Mouse (Mus musculus) myocyte (in vitro differentiated cells): ENCODE results near the gene Cxcr4. TPM values are rescaled to one million over a fixed set of nuclear protein-coding genes. Genes with fewer than 3 reads are reported as not detected.

Experiments
- H3K27me3 ChIP-seq: one replicate; pipeline ENCODE4 v1.6.1; 2011; ENCODE audit not compliant: control insufficient read depth, insufficient read depth, insufficient read length
- H3K36me3 ChIP-seq: one replicate; pipeline ENCODE4 v1.6.1; 2011; ENCODE audit not compliant: control insufficient read depth, insufficient read depth
- H3K4me2 ChIP-seq: one replicate; pipeline ENCODE4 v1.6.1; 2011; ENCODE audit warnings: low read depth, control low read depth
- H3K4me3 ChIP-seq: one replicate; pipeline ENCODE4 v1.5.1; 2011; ENCODE audit warnings: mild to moderate bottlenecking, control low read depth, moderate library complexity
- H3K79me2 ChIP-seq: one replicate; pipeline ENCODE4 v1.6.1; 2011; ENCODE audit not compliant: control insufficient read depth, insufficient read depth
- H3ac ChIP-seq: one replicate; pipeline ENCODE4 v1.6.1; 2011; ENCODE audit not compliant: control insufficient read depth, insufficient read length
- CEBPB ChIP-seq: IDR thresholded peaks from 2 replicates; pipeline ENCODE4 v1.6.1; 2011; ENCODE audit warnings: mild to moderate bottlenecking, moderate library complexity; ENCODE audit not compliant: poor library complexity, insufficient read depth, severe bottlenecking
- E2F4 ChIP-seq: IDR thresholded peaks from one replicate; pipeline ENCODE4 v1.6.1; 2011; ENCODE audit warnings: mild to moderate bottlenecking, control low read depth, moderate library complexity; ENCODE audit not compliant: insufficient read depth
- MAX ChIP-seq: IDR thresholded peaks from one replicate; pipeline ENCODE4 v1.6.1; 2011; ENCODE audit warnings: low read depth, mild to moderate bottlenecking, control low read depth
- MYOD1 ChIP-seq, 3 experiments: IDR thresholded peaks; one replicate each; pipeline ENCODE4 v1.6.1; 2011; ENCODE audit warnings: control low read depth in 2 of 3, low read depth in 2 of 3, mild to moderate bottlenecking in 2 of 3, moderate library complexity in 1 of 3; ENCODE audit not compliant: insufficient read length in 2 of 3, control insufficient read depth in 1 of 3
- MYOG ChIP-seq, 3 experiments: IDR thresholded peaks; one replicate each; pipeline ENCODE4 v1.6.1; 2011; ENCODE audit warnings: control low read depth in 2 of 3, low read depth in 2 of 3, mild to moderate bottlenecking in 2 of 3; ENCODE audit not compliant: insufficient read length in 2 of 3, control insufficient read depth in 1 of 3, insufficient read depth in 1 of 3
- POLR2A ChIP-seq: IDR thresholded peaks from one replicate; pipeline ENCODE4 v1.6.1; 2011; ENCODE audit warnings: low read depth, mild to moderate bottlenecking, control low read depth, moderate library complexity; ENCODE audit not compliant: insufficient read length
- POLR2AphosphoS2 ChIP-seq: IDR thresholded peaks from one replicate; pipeline ENCODE4 v1.6.1; 2011; ENCODE audit warnings: low read depth, control low read depth; ENCODE audit not compliant: insufficient read length
- REST ChIP-seq: IDR thresholded peaks from one replicate; pipeline ENCODE4 v1.6.1; 2011; ENCODE audit warnings: mild to moderate bottlenecking, control low read depth, moderate library complexity; ENCODE audit not compliant: insufficient read depth, insufficient read length
- SRF ChIP-seq: IDR thresholded peaks from one replicate; pipeline ENCODE4 v1.6.1; 2011; ENCODE audit warnings: low read depth; ENCODE audit not compliant: control insufficient read depth, insufficient read length
- TCF12 ChIP-seq: IDR thresholded peaks from one replicate; pipeline ENCODE4 v1.6.1; 2011; ENCODE audit warnings: mild to moderate bottlenecking, control low read depth; ENCODE audit not compliant: poor library complexity, insufficient read depth, severe bottlenecking
- TCF3 ChIP-seq: IDR thresholded peaks from one replicate; pipeline ENCODE4 v1.6.1; 2011; ENCODE audit warnings: low read depth, control low read depth; ENCODE audit not compliant: insufficient read length
- USF1 ChIP-seq: IDR thresholded peaks from one replicate; pipeline ENCODE4 v1.6.1; 2011; ENCODE audit warnings: low read depth, mild to moderate bottlenecking, control low read depth, moderate library complexity
- polyA plus RNA-seq: library from polyadenylated mRNA; unstranded; fragments of >200 nt; fragmentation: generic; extraction: Trizol; gene quantifications from one replicate; pipeline ENCODE4 v1.2.1, GENCODE M21; 2012; ENCODE audit warnings: missing spikeins

The Cxcr4 gene
- polyA plus RNA-seq, 1 experiment = 5.1 TPM

DNA sequence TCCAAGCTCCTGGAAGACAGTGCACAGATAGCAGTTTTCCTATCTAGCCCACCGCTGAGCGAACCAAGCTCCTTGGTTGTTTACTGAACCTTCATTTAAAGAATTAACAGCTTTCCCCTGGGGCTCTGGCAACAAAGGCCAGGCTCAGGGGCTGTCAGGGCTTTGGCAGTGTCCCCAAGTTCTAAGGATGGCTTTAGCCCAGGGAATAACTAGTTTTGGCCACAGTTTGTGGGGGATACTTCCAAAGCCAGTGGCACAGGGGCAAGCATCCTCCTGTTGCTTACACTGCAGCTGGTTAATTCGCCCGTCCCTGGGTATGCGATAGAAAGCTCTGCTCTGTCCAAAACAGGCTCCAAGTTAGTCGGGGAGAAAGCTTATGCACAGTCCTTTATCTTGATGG lies 3.4 kb upstream of the Cxcr4 start:
- H3K27me3 ChIP-seq = no peaks in the 10 kb centered on the region
- H3K79me2 ChIP-seq = peaks cover 5% of the 10 kb centered on the region
- H3ac ChIP-seq = no peak overlapping the region
- no peak overlapping the region for H3K4me2 ChIP-seq
- H3K36me3 ChIP-seq = no peaks in the 10 kb centered on the region
- no peak for TF ChIP-seq USF1
- no peak for TF ChIP-seq SRF
- TF ChIP-seq POLR2AphosphoS2 = no peak
- no peak for TF ChIP-seq MYOG (IDR thresholded peaks at IDR 0.05; ENCODE audit: control insufficient read depth in 1 of 3, insufficient read depth in 1 of 3, insufficient read length in 2 of 3, low read depth in 2 of 3)
- TF ChIP-seq TCF12 = no peak
- TF ChIP-seq REST = no peak
- TF ChIP-seq POLR2A = no peak
- TF ChIP-seq CEBPB = no peak
- no peak for TF ChIP-seq E2F4
- no peak for TF ChIP-seq TCF3
- no peak for TF ChIP-seq MAX
- TF ChIP-seq MYOD1 (IDR thresholded peaks at IDR 0.05; ENCODE audit: control insufficient read depth in 1 of 3, insufficient read length in 2 of 3, low read depth in 2 of 3) = no peak
- H3K4me3 ChIP-seq = no peak overlapping the region

DNA sequence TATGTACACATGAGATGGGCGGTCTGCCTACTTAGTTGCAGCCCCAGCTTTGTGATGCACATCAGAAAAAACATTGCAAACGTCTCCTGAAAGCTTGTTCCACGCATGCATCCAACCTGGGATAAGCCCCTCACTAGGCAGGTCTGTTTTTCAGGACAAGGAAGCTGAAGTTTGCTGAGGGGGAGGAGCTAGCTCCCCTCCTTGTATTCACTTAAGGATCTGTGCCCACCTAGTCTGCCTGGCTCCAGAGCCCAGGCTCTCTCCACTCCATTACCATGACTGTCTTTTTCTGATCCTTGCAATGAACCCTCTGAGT lies 3.0 kb upstream of the Cxcr4 start:
- TF ChIP-seq SRF (no peak), CEBPB (no peak), E2F4 (no peak), MYOD1 (IDR thresholded peaks at IDR 0.05; ENCODE audit: control insufficient read depth in 1 of 3, insufficient read length in 2 of 3, low read depth in 2 of 3) (no peak), TCF3 (no peak), MAX (no peak), MYOG (IDR thresholded peaks at IDR 0.05; ENCODE audit: control insufficient read depth in 1 of 3, insufficient read depth in 1 of 3, insufficient read length in 2 of 3, low read depth in 2 of 3) (no peak), TCF12 (no peak), POLR2A (no peak), REST (no peak), USF1 (no peak)
- Histone ChIP-seq H3K27me3 (no peaks in the 10 kb centered on the region), H3K36me3 (no peaks in the 10 kb centered on the region), H3ac (no peak overlapping the region), H3K79me2 (peaks cover 7% of the 10 kb centered on the region), H3K4me2 (no peak overlapping the region), H3K4me3 (no peak overlapping the region)

DNA sequence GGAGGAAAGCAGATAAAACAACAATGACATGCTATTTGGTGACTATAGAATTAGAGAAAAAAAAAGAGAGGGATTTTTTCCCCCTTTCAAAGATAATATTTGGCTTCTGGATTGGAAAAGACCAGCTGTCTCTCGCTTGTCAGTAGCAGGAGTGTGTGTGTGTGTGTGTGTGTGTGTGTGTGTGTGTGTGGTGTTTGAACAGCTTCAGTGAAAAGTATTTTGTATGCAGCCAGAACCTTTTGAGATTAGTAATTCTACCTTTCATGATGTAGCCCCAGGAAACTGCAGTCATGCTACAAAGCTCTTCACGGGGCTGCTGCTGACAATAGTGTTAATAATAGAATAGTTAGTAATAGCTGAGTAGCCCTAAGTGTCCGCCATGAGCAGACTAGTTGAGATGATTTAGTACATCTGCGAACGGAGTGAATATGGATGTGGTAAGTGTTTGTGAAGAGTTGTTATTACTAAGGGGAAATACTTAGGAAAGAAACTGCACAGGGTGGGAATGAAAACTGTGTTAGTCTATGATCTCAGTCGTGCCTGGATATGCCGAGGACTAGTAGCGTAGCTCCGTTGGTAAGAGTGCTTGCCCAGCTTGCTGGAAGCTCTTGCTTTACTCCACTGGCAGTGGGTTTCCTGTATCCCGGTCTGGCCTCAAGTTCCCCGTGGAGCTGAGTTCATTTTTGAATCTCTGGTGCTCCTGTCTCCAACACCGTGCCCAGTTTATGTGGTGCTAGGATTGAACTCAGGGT lies 2.4 kb upstream of the Cxcr4 start:
- Histone ChIP-seq H3K79me2 (peaks cover 12% of the 10 kb centered on the region), H3K36me3 (no peaks in the 10 kb centered on the region), H3ac (no peak overlapping the region), H3K4me2 (no peak overlapping the region), H3K4me3 (no peak overlapping the region), H3K27me3 (no peaks in the 10 kb centered on the region)
- TF ChIP-seq USF1 (no peak), E2F4 (no peak), TCF12 (no peak), POLR2A (no peak), REST (no peak), TCF3 (no peak), CEBPB (no peak), MYOD1 (IDR thresholded peaks at IDR 0.05; ENCODE audit: control insufficient read depth in 1 of 3, insufficient read length in 2 of 3, low read depth in 2 of 3) (peak in 1 of 3 experiments; percentile 31)

DNA sequence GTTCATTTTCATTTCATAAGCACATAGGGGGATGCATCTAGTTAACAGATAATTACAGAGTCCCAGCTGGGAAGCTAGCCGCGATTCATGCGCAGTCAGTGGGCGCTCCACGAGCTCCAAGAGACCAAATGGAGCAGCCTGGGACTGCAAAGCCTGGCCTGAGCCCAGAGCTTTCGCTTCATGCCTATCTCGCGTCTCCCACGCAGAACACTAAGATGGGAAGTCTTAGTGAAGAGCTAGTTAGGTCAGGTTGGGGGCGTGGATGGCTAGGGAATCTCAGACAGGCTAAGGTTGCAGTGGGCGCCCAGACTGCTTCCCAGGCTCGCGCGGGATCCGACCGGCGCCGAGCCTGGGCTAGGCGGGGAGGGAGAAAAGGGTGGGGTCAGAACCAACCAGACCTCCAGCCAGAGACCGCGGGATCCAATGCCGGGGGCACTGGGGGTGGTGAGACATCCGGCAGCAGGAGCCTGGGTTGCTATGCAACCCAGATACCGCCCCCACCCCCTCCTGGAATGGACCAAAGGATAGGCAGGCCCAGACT lies 938 bp upstream of the Cxcr4 start:
- no peaks in the 10 kb centered on the region for H3K36me3 ChIP-seq
- peak overlapping the region; percentile 88 for H3K4me2 ChIP-seq
- peaks cover 17% of the 10 kb centered on the region for H3K79me2 ChIP-seq
- no peak for TF ChIP-seq POLR2AphosphoS2
- peak overlapping the region; percentile 62 for H3K4me3 ChIP-seq
- no peak overlapping the region for H3ac ChIP-seq
- no peaks in the 10 kb centered on the region for H3K27me3 ChIP-seq

DNA sequence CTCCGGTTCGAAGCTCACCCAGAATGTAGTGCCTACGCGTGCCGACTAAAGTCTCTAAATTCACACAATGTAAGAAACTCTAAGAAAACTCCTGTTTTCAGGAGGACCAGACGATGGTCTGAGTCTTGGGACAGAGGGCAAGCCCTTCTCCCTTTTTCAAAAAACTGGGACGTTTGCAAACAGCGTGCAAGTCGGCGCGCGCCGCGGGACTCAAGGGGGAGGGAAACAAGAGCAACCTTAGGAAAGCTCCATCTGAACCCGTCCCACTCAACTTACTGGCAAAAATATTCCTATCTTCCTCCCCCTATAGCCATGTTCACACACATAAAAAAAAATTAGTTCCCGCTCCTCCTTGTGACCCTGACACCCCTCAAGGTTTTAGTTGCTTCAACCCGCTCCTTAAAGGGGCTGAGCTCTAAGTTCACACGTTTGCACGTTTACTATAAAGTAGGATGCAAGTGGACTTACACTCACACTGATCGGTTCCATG lies 327 bp downstream of the Cxcr4 start:
- Histone ChIP-seq H3K79me2 (peaks cover 17% of the 10 kb centered on the region), H3K27me3 (no peaks in the 10 kb centered on the region), H3K36me3 (no peaks in the 10 kb centered on the region), H3K4me2 (peak overlapping the region; percentile 88), H3ac (peak overlapping the region; percentile 23), H3K4me3 (peak overlapping the region; percentile 62)
- TF ChIP-seq CEBPB = no peak
- no peak for TF ChIP-seq E2F4
- TF ChIP-seq REST = no peak
- TF ChIP-seq POLR2A = no peak
- TF ChIP-seq POLR2AphosphoS2 = no peak
- TF ChIP-seq MAX = no peak
- TF ChIP-seq TCF3 = no peak
- no peak for TF ChIP-seq USF1
- no peak for TF ChIP-seq TCF12
- no peak for TF ChIP-seq MYOD1 (IDR thresholded peaks at IDR 0.05; ENCODE audit: control insufficient read depth in 1 of 3, insufficient read length in 2 of 3, low read depth in 2 of 3)
- no peak for TF ChIP-seq SRF
- no peak for TF ChIP-seq MYOG (IDR thresholded peaks at IDR 0.05; ENCODE audit: control insufficient read depth in 1 of 3, insufficient read depth in 1 of 3, insufficient read length in 2 of 3, low read depth in 2 of 3)
